Mouse (Mus musculus): ENCODE results near the gene Hacd3. TPM values are rescaled to one million over a fixed set of nuclear protein-coding genes. Genes with fewer than 3 reads are reported as not detected.

Gene Hacd3
- total RNA-seq, 2 experiments from 2014 or later: 17.3 to 18.5 TPM

GRCm38 (mm10) chr9:64956337-64956736 lies 65.2 kb downstream of the Hacd3 start:
- intact Hi-C loops (cut with DNase I): no loop called here

GRCm38 (mm10) chr9:64953190-64953589 lies 68.3 kb downstream of the Hacd3 start:
- no peak for DNase-seq (ENCODE audit: low spot score)
- intact Hi-C loops (cut with DNase I): no loop called here

More at GRCm38 (mm10) chr9:64956337-64956736, 65.2 kb downstream of the Hacd3 start:
- DNase-seq (ENCODE audit: low spot score): no peak

GRCm38 (mm10) chr9:64952055-64952454 lies 69.4 kb downstream of the Hacd3 start:
- no peak for DNase-seq (ENCODE audit: low spot score)
- intact Hi-C loops (cut with DNase I): no loop called here

- no peak for DNase-seq (ENCODE audit: low spot score)
- intact Hi-C loops (cut with DNase I): no loop called here
Measured at GRCm38 (mm10) chr9:64951161-64951657, 70.3 kb downstream of the Hacd3 start, which contains the start of gene Slc24a1. Gene Slc24a1 (minus strand): TSS chr9:64951607.

- intact Hi-C loops (cut with DNase I): no loop called here
Measured at GRCm38 (mm10) chr9:64947483-64948095, 73.9 kb downstream of the Hacd3 start.

GRCm38 (mm10) chr9:64943997-64944396 lies 77.5 kb downstream of the Hacd3 start:
- DNase-seq (ENCODE audit: low spot score): no peak
- intact Hi-C loops (cut with DNase I): no loop called here

More at GRCm38 (mm10) chr9:64947483-64948095, 73.9 kb downstream of the Hacd3 start:
- DNase-seq (ENCODE audit: low spot score): no peak

GRCm38 (mm10) chr9:64941650-64942049 lies 79.8 kb downstream of the Hacd3 start:
- no peak for DNase-seq (ENCODE audit: low spot score)
- intact Hi-C loops (cut with DNase I): no loop called here

GRCm38 (mm10) chr9:64940731-64941346 lies 80.7 kb downstream of the Hacd3 start:
- DNase-seq (ENCODE audit: low spot score): no peak
- intact Hi-C loops (cut with DNase I): no loop called here

GRCm38 (mm10) chr9:64939790-64940189 lies 81.7 kb downstream of the Hacd3 start:
- intact Hi-C loops (cut with DNase I): loop anchor here (5.0 to 10.0 kb wide), 3 partner anchors 77 to 595 kb away; partner anchors contain the start of gene Dis3l
- DNase-seq (ENCODE audit: low spot score): no peak

- no peak for DNase-seq (ENCODE audit: low spot score)
- intact Hi-C loops (cut with DNase I): loop anchor here (5.0 to 10.0 kb wide), 3 partner anchors 77 to 594 kb away; partner anchors contain the start of gene Dis3l
Measured at GRCm38 (mm10) chr9:64939281-64939680, 82.2 kb downstream of the Hacd3 start.

- intact Hi-C loops (cut with DNase I): loop anchor here (5.0 to 10.0 kb wide), 3 partner anchors 76 to 594 kb away; partner anchors contain the start of gene Dis3l
- no peak for DNase-seq (ENCODE audit: low spot score)
Measured at GRCm38 (mm10) chr9:64938535-64938934, 83.0 kb downstream of the Hacd3 start.

GRCm38 (mm10) chr9:64937491-64937890 lies 84.0 kb downstream of the Hacd3 start:
- no peak for DNase-seq (ENCODE audit: low spot score)
- intact Hi-C loops (cut with DNase I): loop anchor here (2.0 to 10.0 kb wide), 5 partner anchors 35 to 593 kb away; partner anchors contain the start of gene Dis3l

Small RNA genes within 50 kb of the gene (microRNA-seq; reads per million reads assigned to microRNA genes)
- gene Gm25640: not detected

Other genes starting within 250 kb of the Hacd3 start
- gene Dennd4a, start 210.4 kb downstream of the Hacd3 start, total RNA-seq (2021): 1 to 10 TPM; 6.9 to 7.9 TPM
- gene Slc24a1, start 70.1 kb downstream of the Hacd3 start, total RNA-seq (2021): under 1 TPM; 0.08 to 0.10 TPM
- 10 to 100 TPM; 16.1 to 16.4 TPM for gene Ints14, start 60.8 kb downstream of the Hacd3 start, total RNA-seq (2021)
- gene Dpp8, start 10.7 kb upstream of the Hacd3 start, total RNA-seq (2021): 10 to 100 TPM; 57.4 to 68.0 TPM
- gene Igdcc4, start 79.8 kb upstream of the Hacd3 start, total RNA-seq (2021): 10 to 100 TPM in 1 of 2 experiments, 1 to 10 TPM in 1; 8.9 to 10.3 TPM
- under 1 TPM in 1 of 2 experiments, not detected in 1; 0.08 TPM for gene Igdcc3, start 119.5 kb upstream of the Hacd3 start, total RNA-seq (2021)
- 1 to 10 TPM; 4.2 TPM for gene Parp16, start 173.7 kb upstream of the Hacd3 start, total RNA-seq (2021)
- gene Cilp, start 243.5 kb upstream of the Hacd3 start, total RNA-seq (2021): 1 to 10 TPM; 4.8 to 6.6 TPM

Data from heart, postnatal 25 days (tissue).